Mouse (Mus musculus): ENCODE measurements at regions not wholly inside any gene's neighbourhood (a gene's known extent, or its start where the extent isn't known, plus 50 kb on each side); places are given as distances from the start of the nearest gene placed in this dataset.
"Not testable (repeated sequence)": the region's sequence is repeated elsewhere in the genome, so short reads cannot be mapped to it uniquely, and the experiment has no call there.

- DNase-seq = peak; percentile 14
Observed at GRCm38 (mm10) chr9:78769168-78769567, 153.8 kb downstream of the Cd109 start.

- no peak for DNase-seq
Observed at GRCm38 (mm10) chr9:78773936-78774335, 158.6 kb downstream of the Cd109 start.

GRCm38 (mm10) chr9:78775462-78775861, 160.1 kb downstream of the Cd109 start:
- DNase-seq = peak; percentile 42

- no peak for DNase-seq
Observed at GRCm38 (mm10) chr9:78780595-78780994, 165.2 kb downstream of the Cd109 start.

- no peak for DNase-seq
Observed at GRCm38 (mm10) chr9:78782297-78782696, 167.0 kb downstream of the Cd109 start.

- DNase-seq = no peak
Observed at GRCm38 (mm10) chr9:78782860-78783259, 167.5 kb downstream of the Cd109 start.

GRCm38 (mm10) chr9:78787866-78788265, 172.5 kb downstream of the Cd109 start:
- DNase-seq = peak; percentile 49

- no peak for DNase-seq
Observed at GRCm38 (mm10) chr9:78789703-78790102, 174.4 kb downstream of the Cd109 start.

- DNase-seq = no peak
Observed at GRCm38 (mm10) chr9:78790155-78790554, 174.8 kb downstream of the Cd109 start.

GRCm38 (mm10) chr9:78795801-78796200, 180.5 kb downstream of the Cd109 start:
- DNase-seq = no peak

GRCm38 (mm10) chr9:78817221-78817620, 201.9 kb downstream of the Cd109 start:
- no peak for DNase-seq

- peak; percentile 23 for DNase-seq
Observed at GRCm38 (mm10) chr9:78821554-78822212, 206.3 kb downstream of the Cd109 start.

GRCm38 (mm10) chr9:78844969-78845683, 229.8 kb downstream of the Cd109 start:
- DNase-seq = no peak

GRCm38 (mm10) chr9:78846110-78846509, 230.8 kb downstream of the Cd109 start:
- peak; percentile 15 for DNase-seq

GRCm38 (mm10) chr9:78847890-78848563, 232.7 kb downstream of the Cd109 start:
- no peak for DNase-seq

- not testable (repeated sequence) for DNase-seq
Observed at GRCm38 (mm10) chr9:78848564-78848893, 233.2 kb downstream of the Cd109 start.

GRCm38 (mm10) chr9:78856981-78857380, 241.6 kb downstream of the Cd109 start:
- DNase-seq = no peak

- no peak for DNase-seq
Observed at GRCm38 (mm10) chr9:78859956-78860355, 244.6 kb downstream of the Cd109 start.

- no peak for DNase-seq
Observed at GRCm38 (mm10) chr9:78872561-78872960, 257.2 kb downstream of the Cd109 start.

GRCm38 (mm10) chr9:78879955-78880642, 264.8 kb downstream of the Cd109 start:
- DNase-seq = peak; percentile 47

- DNase-seq = no peak
Observed at GRCm38 (mm10) chr9:78880643-78881306, 265.4 kb downstream of the Cd109 start.

- no peak for DNase-seq
Observed at GRCm38 (mm10) chr9:78881307-78881790, 266.0 kb downstream of the Cd109 start.

GRCm38 (mm10) chr9:78903211-78903610, 287.9 kb downstream of the Cd109 start:
- DNase-seq = no peak

Measured in cerebellum, adult 8-10 months (tissue).